Mouse (Mus musculus) adrenal gland, postnatal 25 days (tissue): Measurements from ENCODE around the gene Rsg1. TPM values are rescaled to one million over a fixed set of nuclear protein-coding genes. Genes with fewer than 3 reads are reported as not detected.

Source experiments
- DNase-seq: peaks from one replicate; pipeline ENCODE4 v3.0.0; 2021; ENCODE audit warnings: mixed read lengths
- long read RNA-seq: library from polyadenylated mRNA; stranded (forward); transcript quantifications from one replicate; pipeline ENCODE4 v2.0.0, GENCODE M21; 2021
- total RNA-seq: library from RNA; stranded (reverse); gene quantifications from 2 replicates; pipeline ENCODE4 v1.2.3, GENCODE M21; 2021

The Rsg1 gene
- total RNA-seq: 1.4 and 1.7 TPM in 2 replicates
- long read RNA-seq, partial matches to known transcripts: 0 of 1 reads
- long read RNA-seq, other reads (novel, unspliced or antisense): 0 of 1 reads

- DNase-seq: peak; percentile 95
These were observed at the start of gene Rsg1 for GRCm38 (mm10) chr4:141213770-141214336. TSS of gene Rsg1 (plus strand) at chr4:141213956.

GRCm38 (mm10) chr4:141165744-141166292, 47.9 kb upstream of the Rsg1 start:
- DNase-seq: no peak

- no peak for DNase-seq
These were observed 46.6 kb upstream of the Rsg1 start for GRCm38 (mm10) chr4:141167156-141167555.

- DNase-seq: no peak
These were observed 41.6 kb upstream of the Rsg1 start for GRCm38 (mm10) chr4:141172121-141172520.

- DNase-seq: no peak
These were observed 38.0 kb upstream of the Rsg1 start for GRCm38 (mm10) chr4:141175783-141176182.

- no peak for DNase-seq
These were observed 37.4 kb upstream of the Rsg1 start for GRCm38 (mm10) chr4:141176328-141176838.

GRCm38 (mm10) chr4:141178500-141178899, 35.3 kb upstream of the Rsg1 start:
- DNase-seq: no peak

- DNase-seq: no peak
These were observed 32.9 kb upstream of the Rsg1 start for GRCm38 (mm10) chr4:141180831-141181230.

- no peak for DNase-seq
These were observed 31.8 kb upstream of the Rsg1 start for GRCm38 (mm10) chr4:141181981-141182380.

- DNase-seq: no peak
These were observed 29.8 kb upstream of the Rsg1 start for GRCm38 (mm10) chr4:141183932-141184331.

GRCm38 (mm10) chr4:141184426-141184825, 29.3 kb upstream of the Rsg1 start:
- no peak for DNase-seq

GRCm38 (mm10) chr4:141186923-141187836, 26.6 kb upstream of the Rsg1 start:
- DNase-seq: no peak

GRCm38 (mm10) chr4:141191294-141191693, 22.5 kb upstream of the Rsg1 start:
- DNase-seq: no peak

- no peak for DNase-seq
These were observed 19.2 kb upstream of the Rsg1 start for GRCm38 (mm10) chr4:141194553-141194952.

GRCm38 (mm10) chr4:141196981-141197685, 16.6 kb upstream of the Rsg1 start:
- DNase-seq: no peak

GRCm38 (mm10) chr4:141197686-141198035, 16.1 kb upstream of the Rsg1 start:
- no peak for DNase-seq

GRCm38 (mm10) chr4:141200906-141201305, 12.8 kb upstream of the Rsg1 start:
- DNase-seq: no peak

- DNase-seq: no peak
These were observed 11.6 kb upstream of the Rsg1 start for GRCm38 (mm10) chr4:141202192-141202591.

GRCm38 (mm10) chr4:141204580-141205061, 9.1 kb upstream of the Rsg1 start:
- DNase-seq: peak; percentile 37

- no peak for DNase-seq
These were observed 6.7 kb upstream of the Rsg1 start for GRCm38 (mm10) chr4:141207081-141207480.

GRCm38 (mm10) chr4:141210524-141211219, 3.1 kb upstream of the Rsg1 start:
- no peak for DNase-seq

- DNase-seq: no peak
These were observed 2.1 kb upstream of the Rsg1 start for GRCm38 (mm10) chr4:141211646-141212045.
